Mouse (Mus musculus) neutrophil, adult 5-6 weeks (primary cell): ENCODE results near the gene Zfp867. TPM values are rescaled to one million over a fixed set of nuclear protein-coding genes. Genes with fewer than 3 reads are reported as not detected.
A peak's percentile ranks its signal among the peaks of the same experiment; 100 is the strongest.

ENCODE experiments used
- ATAC-seq: fragments of 151-379, 151-347 bp; 2 replicates; pipeline ENCODE4 v1.8.0; 2017; ENCODE audit warnings: mild to moderate bottlenecking, moderate TSS enrichment; ENCODE audit not compliant: insufficient number of reproducible peaks, poor library complexity, low FRiP score, severe bottlenecking; ENCODE audit errors: extremely low read depth
- total RNA-seq: library from RNA; stranded (forward); fragments of 200-1000 nt; gene quantifications from 2 replicates; pipeline ENCODE4 v1.2.3, GENCODE M21; 2017

Gene Zfp867
- total RNA-seq, 1 experiment from 2014 or later = 2.7 TPM

GRCm38 (mm10) chr11:59471413-59472325, 605 bp downstream of the Zfp867 start:
- no peak; the same call in 1 of the 2 replicates for ATAC-seq

- no peak for ATAC-seq
Measured at GRCm38 (mm10) chr11:59460459-59460858, 11.8 kb downstream of the Zfp867 start.

GRCm38 (mm10) chr11:59458973-59459372, 13.3 kb downstream of the Zfp867 start:
- no peak for ATAC-seq

GRCm38 (mm10) chr11:59456891-59457290, 15.4 kb downstream of the Zfp867 start:
- ATAC-seq = no peak

GRCm38 (mm10) chr11:59456346-59456745, 15.9 kb downstream of the Zfp867 start:
- ATAC-seq = no peak

GRCm38 (mm10) chr11:59451086-59451485, 21.2 kb downstream of the Zfp867 start, which contains the start of gene Snap47:
Gene Snap47, minus strand, starts transcription at chr11:59451186.
- no peak for ATAC-seq

GRCm38 (mm10) chr11:59450230-59450771, 22.0 kb downstream of the Zfp867 start:
- peak; percentile 34; the same call in 1 of the 2 replicates for ATAC-seq

GRCm38 (mm10) chr11:59449741-59450229, 22.5 kb downstream of the Zfp867 start, which contains the start of gene Jmjd4:
Gene Jmjd4, plus strand, starts transcription at chr11:59450045.
- peak; percentile 72 for ATAC-seq

GRCm38 (mm10) chr11:59443102-59443501, 29.2 kb downstream of the Zfp867 start:
- no peak for ATAC-seq

- ATAC-seq = no peak
Measured at GRCm38 (mm10) chr11:59437954-59438353, 34.3 kb downstream of the Zfp867 start.

GRCm38 (mm10) chr11:59432261-59432660, 40.0 kb downstream of the Zfp867 start:
- no peak for ATAC-seq

- ATAC-seq = no peak
Measured at GRCm38 (mm10) chr11:59429959-59430358, 42.3 kb downstream of the Zfp867 start.

- ATAC-seq = no peak
Measured at GRCm38 (mm10) chr11:59428057-59428660, 44.1 kb downstream of the Zfp867 start.

GRCm38 (mm10) chr11:59425671-59426101, 46.6 kb downstream of the Zfp867 start:
- peak; percentile 37 for ATAC-seq

GRCm38 (mm10) chr11:59423010-59423588, 49.2 kb downstream of the Zfp867 start:
- ATAC-seq = no peak

- ATAC-seq = no peak
Measured at GRCm38 (mm10) chr11:59421967-59422366, 50.3 kb downstream of the Zfp867 start.

- no peak for ATAC-seq
Measured at GRCm38 (mm10) chr11:59421436-59421835, 50.8 kb downstream of the Zfp867 start.

- ATAC-seq = no peak
Measured at GRCm38 (mm10) chr11:59418708-59419107, 53.6 kb downstream of the Zfp867 start.
